Mouse (Mus musculus) retina, postnatal 7 days (tissue): ENCODE data around the gene Fam171a1.

Experiments used
- DNase-seq: peaks from one replicate; pipeline ENCODE4 v3.0.0-alpha.2; 2012; ENCODE audit warnings: low read depth, low spot score

Fam171a1 gene

DNA sequence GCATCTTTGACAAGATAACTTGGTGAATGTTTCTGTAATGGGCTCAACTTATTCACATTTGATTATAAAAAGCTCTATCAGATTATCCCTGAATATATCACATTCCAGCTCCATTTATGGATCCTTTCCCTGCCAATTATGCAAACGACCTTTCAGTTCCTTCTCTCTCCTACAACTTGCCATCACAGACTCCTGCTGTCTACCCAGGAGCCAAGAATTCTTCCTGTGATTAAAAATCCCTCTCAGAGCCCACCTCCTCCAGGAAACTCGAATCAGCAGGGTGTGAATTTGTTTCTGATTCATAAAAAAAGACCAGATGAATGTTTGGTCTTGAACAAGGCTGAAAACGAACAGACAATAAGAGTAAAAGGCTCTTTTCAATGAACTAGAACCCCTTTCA is 153.9 kb downstream of the Fam171a1 start:
- DNase-seq: no peak

DNA sequence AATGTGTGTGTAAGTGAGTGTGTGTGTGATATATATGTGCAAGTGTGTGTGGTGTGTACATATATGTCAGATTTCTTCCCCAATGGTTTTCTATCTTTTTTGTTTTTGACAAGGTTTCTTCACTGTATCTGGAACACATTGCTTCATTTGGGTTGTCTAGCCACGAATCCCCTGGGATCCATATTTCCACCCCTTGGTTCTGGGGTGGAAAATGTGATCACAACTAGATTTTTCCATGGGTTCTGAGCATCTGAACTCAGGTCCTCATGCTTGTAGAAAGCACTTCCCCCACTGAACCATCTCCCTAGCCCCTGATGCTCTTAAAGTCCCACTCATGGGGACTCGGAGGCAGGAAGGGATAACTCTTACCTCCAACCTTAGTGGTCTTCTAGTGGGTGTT is 159.3 kb downstream of the Fam171a1 start:
- DNase-seq: no peak

DNA sequence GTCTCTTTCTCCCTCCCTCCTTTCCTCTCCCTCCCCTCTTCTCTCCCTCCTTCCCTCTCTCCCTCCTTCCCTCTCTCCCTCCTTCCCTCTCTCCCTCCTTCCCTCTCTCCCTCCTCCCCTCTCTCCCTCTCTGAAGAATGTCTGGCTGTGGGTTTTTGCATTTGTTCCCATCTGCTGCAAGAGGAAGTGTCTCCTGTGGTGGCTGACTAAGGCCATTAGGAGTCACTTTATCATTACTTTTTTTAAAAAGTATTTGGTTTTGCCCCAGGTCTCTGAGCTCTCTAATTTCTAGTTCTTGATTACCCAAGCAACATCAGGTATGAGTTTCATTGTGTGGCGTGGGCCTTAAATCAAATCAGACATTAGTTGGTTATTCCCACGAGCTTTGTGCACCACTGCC is 162.1 kb downstream of the Fam171a1 start:
- no peak for DNase-seq
